Mouse (Mus musculus) embryo, embryonic 9.5 days (tissue): Measurements from ENCODE around the gene Alb.
A peak's percentile ranks its signal among the peaks of the same experiment; 100 is the strongest.

ENCODE experiments used
- DNase-seq: peaks from one replicate; pipeline ENCODE4 v3.0.0-alpha.2; 2017; ENCODE audit errors: extremely low spot score

Alb gene

DNA sequence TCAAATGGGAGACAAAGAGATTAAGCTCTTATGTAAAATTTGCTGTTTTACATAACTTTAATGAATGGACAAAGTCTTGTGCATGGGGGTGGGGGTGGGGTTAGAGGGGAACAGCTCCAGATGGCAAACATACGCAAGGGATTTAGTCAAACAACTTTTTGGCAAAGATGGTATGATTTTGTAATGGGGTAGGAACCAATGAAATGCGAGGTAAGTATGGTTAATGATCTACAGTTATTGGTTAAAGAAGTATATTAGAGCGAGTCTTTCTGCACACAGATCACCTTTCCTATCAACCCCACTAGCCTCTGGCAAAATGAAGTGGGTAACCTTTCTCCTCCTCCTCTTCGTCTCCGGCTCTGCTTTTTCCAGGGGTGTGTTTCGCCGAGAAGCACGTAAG is at the start of gene Alb:
Alb (plus strand) TSS at position 279 of the 400 bp plus-strand sequence.
- no peak for DNase-seq

GRCm38 (mm10) chr5:90414142-90414924 is 46.4 kb upstream of the Alb start:
- no peak for DNase-seq

- DNase-seq: no peak
These were observed 45.8 kb upstream of the Alb start for GRCm38 (mm10) chr5:90414925-90415295.

GRCm38 (mm10) chr5:90424625-90425024 is 36.1 kb upstream of the Alb start:
- DNase-seq: no peak

- DNase-seq: no peak
These were observed 35.5 kb upstream of the Alb start for GRCm38 (mm10) chr5:90425191-90425590.

GRCm38 (mm10) chr5:90431053-90431452 is 29.6 kb upstream of the Alb start:
- no peak for DNase-seq

GRCm38 (mm10) chr5:90439157-90439556 is 21.5 kb upstream of the Alb start:
- DNase-seq: no peak

DNA sequence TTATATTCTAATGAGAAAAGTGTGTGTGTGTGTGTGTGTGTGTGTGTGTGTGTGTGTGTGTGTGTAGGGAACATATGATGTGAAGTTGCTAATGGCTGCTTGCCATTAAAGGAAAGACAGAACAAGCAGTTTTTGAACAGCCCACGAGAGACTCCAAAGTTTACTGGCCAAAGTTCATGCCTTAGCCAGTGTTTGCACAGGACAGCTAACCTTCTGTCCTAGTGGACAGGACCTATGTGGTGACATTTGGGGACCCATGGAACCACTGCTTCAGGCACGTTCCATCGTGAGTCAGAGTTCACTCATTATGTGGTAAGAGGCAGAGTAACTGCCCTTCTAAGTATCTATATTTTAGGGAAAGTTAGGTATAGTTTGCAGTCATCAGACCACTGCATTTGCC is 13.1 kb upstream of the Alb start:
- no peak for DNase-seq

DNA sequence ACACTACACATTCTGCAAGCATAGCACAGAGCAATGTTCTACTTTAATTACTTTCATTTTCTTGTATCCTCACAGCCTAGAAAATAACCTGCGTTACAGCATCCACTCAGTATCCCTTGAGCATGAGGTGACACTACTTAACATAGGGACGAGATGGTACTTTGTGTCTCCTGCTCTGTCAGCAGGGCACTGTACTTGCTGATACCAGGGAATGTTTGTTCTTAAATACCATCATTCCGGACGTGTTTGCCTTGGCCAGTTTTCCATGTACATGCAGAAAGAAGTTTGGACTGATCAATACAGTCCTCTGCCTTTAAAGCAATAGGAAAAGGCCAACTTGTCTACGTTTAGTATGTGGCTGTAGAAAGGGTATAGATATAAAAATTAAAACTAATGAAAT is 10.7 kb upstream of the Alb start:
- DNase-seq: no peak

DNA sequence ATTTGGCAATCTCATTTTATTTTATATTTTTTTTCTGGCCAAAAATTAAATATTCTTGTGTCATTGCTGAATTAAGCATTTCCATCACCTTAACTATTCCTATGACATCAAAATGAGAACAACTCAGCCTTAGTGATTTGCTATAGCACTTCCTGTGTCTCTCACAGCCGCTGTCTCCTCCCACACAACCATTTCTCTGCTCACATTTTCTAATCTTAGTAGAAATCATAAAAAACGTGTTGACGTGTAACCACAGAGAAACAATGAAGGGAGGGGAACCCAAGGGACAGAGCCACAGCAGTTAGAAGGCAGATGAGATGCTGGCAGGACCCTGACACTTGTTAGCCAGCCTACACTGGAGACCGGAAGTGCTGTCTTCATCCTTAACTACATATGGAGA is 8.0 kb upstream of the Alb start:
- DNase-seq: no peak

DNA sequence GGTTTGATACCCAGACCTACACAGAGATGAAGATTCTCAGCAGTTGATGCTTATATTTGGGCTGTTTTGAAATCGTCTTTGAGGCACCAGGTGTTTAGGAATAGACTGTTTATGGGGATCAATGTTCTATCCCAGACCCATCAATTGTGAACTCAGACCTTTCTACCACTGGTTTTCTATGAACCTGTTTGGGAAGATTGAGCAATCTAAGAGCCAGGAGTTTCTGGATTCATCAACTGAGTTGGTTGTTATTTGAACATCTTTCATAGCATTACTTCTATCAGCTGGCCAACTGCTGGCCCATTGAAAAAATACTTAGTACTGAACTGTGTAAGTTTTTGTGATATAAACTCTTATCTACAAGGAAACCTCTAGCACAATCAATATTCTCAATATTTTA is 3.5 kb upstream of the Alb start:
- DNase-seq: no peak

DNA sequence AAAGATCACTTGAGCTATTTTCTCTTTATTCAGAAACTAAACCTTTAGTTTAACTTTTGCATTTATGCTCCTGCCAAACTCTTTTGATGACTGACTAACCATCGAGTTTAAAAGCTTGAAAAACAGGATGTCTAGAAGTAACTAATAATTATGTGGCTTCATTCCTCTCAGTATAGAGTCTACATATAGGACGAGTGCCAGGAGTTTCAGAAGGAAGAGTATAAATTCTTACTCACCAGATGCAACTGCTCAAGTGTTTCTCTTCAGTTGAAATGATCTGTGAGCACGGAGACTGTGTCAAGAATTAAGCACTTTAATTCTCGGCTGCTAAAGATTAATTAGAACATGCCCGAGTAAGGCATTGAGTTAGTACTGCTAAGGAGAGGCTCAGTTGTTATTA is 2.0 kb upstream of the Alb start:
- no peak for DNase-seq

- no peak for DNase-seq
These were observed 6.1 kb downstream of the Alb start for GRCm38 (mm10) chr5:90466806-90467205.

DNA sequence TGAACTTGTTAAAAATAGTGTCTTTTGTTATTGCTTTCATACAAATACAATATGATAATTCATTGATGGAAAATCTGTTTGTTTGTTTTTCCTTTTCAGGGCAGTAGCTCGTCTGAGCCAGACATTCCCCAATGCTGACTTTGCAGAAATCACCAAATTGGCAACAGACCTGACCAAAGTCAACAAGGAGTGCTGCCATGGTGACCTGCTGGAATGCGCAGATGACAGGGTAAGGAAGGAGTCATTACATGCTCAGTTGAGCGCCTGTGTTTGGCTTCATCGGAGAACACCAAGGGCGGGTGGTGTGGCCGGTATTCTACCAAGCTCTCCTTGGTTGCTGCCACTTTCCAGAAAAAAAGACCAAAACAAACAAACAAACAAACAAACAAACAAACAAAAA is 6.5 kb downstream of the Alb start:
- peak; percentile 38 for DNase-seq

DNA sequence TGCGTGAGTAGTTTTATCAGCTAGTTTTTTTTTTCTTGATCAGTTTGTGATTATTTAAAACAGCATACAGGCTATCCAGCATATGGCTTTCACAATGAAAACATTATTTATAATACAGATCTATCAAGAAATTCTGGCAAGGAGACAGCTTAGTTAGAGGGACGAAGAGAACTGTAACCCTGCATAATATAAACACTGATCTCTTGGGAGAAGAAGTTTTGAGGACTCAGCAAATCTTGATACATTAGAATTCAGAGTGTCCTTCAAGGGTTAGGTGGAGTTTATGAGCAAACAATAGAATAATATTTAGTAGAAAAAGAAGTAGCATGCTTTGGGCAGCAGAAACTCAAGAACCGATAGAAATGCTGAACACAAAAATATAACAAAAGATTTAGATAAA is 10.1 kb downstream of the Alb start:
- no peak for DNase-seq

DNA sequence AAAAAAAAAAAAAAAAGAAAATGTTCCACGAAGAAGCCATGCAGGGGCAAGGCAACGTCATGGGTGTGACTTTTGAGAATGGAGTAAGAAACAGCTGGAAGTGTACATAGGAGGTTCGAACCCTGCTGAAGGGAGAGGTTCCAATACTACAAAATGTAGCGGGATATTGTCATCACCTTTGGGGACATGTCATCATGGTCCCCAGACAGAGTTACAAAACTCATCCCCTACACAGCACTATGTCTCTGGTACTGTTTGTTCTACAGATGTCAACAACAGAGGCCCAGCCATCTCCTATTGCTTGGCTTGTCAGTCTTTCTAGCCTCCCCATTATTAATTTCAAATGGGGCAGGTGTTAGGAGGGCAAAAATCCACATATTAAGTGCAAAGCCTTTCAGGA is 13.2 kb downstream of the Alb start:
- DNase-seq: no peak

- DNase-seq: no peak
These were observed 13.7 kb downstream of the Alb start for GRCm38 (mm10) chr5:90474369-90474768.

GRCm38 (mm10) chr5:90476741-90477140 is 16.0 kb downstream of the Alb start:
- no peak for DNase-seq

DNA sequence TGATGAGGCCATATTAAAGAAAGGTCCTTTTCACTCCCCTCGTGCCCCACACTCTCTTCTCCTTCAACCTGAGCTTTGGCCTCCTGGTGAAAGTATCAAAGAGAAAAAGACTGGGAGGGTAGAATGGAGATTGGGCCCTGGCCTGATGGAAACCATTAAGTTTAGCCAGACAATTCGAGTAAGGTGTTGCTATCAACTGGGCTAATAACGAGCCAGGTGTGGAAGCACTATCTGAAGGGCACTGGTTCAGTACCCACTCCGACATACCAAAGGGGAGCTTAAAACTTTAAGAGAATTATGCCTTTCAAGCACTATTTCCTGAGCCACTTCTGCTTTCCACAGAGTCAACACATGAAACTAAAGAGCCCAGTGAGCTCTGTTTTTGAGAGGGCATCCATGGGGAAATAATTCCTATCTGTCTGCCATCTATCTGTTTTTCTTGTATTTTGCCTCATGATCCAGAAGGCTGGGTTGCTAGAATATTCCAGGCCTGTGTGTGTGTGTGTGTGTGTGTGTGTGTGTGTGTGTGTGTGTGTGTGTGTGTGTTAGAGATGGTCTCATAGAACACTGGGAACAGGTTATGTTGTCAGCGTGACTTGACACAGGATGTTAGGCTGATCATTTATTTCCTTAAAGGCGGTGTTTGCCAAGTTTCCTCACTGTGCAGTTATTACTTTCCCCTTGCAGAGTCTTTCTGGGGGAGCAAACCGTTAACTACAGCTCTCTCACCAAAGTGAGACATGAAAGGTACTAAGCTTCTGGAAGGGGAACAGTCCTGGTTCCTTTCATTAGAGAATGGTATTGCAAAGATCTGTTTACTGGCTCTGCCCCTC is 16.8 kb downstream of the Alb start:
- DNase-seq: no peak

GRCm38 (mm10) chr5:90478886-90479285 is 18.2 kb downstream of the Alb start:
- no peak for DNase-seq

- DNase-seq: no peak
These were observed 24.9 kb downstream of the Alb start for GRCm38 (mm10) chr5:90485597-90485996.

- DNase-seq: no peak
These were observed 27.6 kb downstream of the Alb start for GRCm38 (mm10) chr5:90488323-90488722.

- no peak for DNase-seq
These were observed 29.8 kb downstream of the Alb start, which contains the start of gene Afp for GRCm38 (mm10) chr5:90490518-90490917. Gene Afp (plus strand): TSS chr5:90490737.
